11 mouse cellular contexts compared by ENCODE assay signal in genomic region chr4:128716731-128717130, GRCm38 (mm10). TPM values are rescaled to one million over a fixed set of nuclear protein-coding genes. Genes with fewer than 3 reads are reported as not detected.
DNase-seq lines count a peak whose midpoint lies in the region; ATAC-seq and TF ChIP-seq lines count a peak whose summit lies in the region.
"Had no signal": no experiment of that assay in that cellular context is flagged by ENCODE, and none has a peak within 500 bp of the region (broad histone marks: within the 10 kb centered on the region; RNA-seq: fewer than 3 reads in every experiment).

No protein-coding gene starts in this region.

- H3K27ac ChIP-seq in lung, embryonic 14.5 days (ENCODE audit: low read depth) = peak overlapping the region; percentile 88
- H3K27ac ChIP-seq in forebrain, embryonic 16.5 days (ENCODE audit: low read length) = peak overlapping the region; percentile 99
- H3K27ac ChIP-seq in midbrain, embryonic 10.5 days (replicated peaks) = peak overlapping the region; percentile 97
- peak overlapping the region; percentile 67; the same call in 1 of the 2 replicates for H3K27ac ChIP-seq in stomach, postnatal 0 days (replicated peaks)

- no peak overlapping the region for H3K9ac ChIP-seq in lung, embryonic 14.5 days
- H3K9ac ChIP-seq in forebrain, embryonic 16.5 days (replicated peaks; ENCODE audit: low read depth, low read length) = no peak overlapping the region; the same call in 1 of the 2 replicates
- no peak overlapping the region for H3K9ac ChIP-seq in stomach, postnatal 0 days (ENCODE audit: low read length)

- H3K9me3 ChIP-seq in lung, embryonic 14.5 days (ENCODE audit: low read depth, low read length) = no peaks in the 10 kb centered on the region
- no peaks in the 10 kb centered on the region for H3K9me3 ChIP-seq in forebrain, embryonic 16.5 days (ENCODE audit: control insufficient read depth, low read length)
- H3K9me3 ChIP-seq in midbrain, embryonic 10.5 days (replicated peaks) = no peaks in the 10 kb centered on the region
- no peaks in the 10 kb centered on the region for H3K9me3 ChIP-seq in stomach, postnatal 0 days (ENCODE audit: control insufficient read depth, low read length)

- DNase-seq in lung, embryonic 14.5 days = no peak
- no peak for DNase-seq in lung, postnatal 10 days
- DNase-seq in midbrain, embryonic 10.5 days (ENCODE audit: low spot score) = no peak
- no peak for DNase-seq in stomach, postnatal 0 days (ENCODE audit: low spot score)
- DNase-seq in layer of hippocampus, postnatal 36 days = no peak
- no peak for DNase-seq in gastrocnemius, postnatal 25 days
- DNase-seq: kidney, adult 2 months; liver had no signal

- no peak for ATAC-seq in lung, embryonic 14.5 days (ENCODE audit: insufficient read depth)
- ATAC-seq in forebrain, embryonic 16.5 days = no peak
- no peak for ATAC-seq in stomach, postnatal 0 days (ENCODE audit: low FRiP score, low TSS enrichment)
- no peak for ATAC-seq in granulocyte monocyte progenitor cell, adult 5-6 weeks (replicated peaks; ENCODE audit: poor library complexity, severe bottlenecking)

- 43% methylated on average over 9 of the region's 9 CpGs for WGBS in lung, embryonic 14.5 days
- WGBS in forebrain, embryonic 16.5 days = 10% methylated on average over 9 of the region's 9 CpGs
- 45% methylated on average over 9 of the region's 9 CpGs for WGBS in midbrain, embryonic 10.5 days
- 41% methylated on average over 9 of the region's 9 CpGs for WGBS in stomach, postnatal 0 days

- peak overlapping the region; percentile 51; the same call in 1 of the 2 replicates for H3K4me2 ChIP-seq in lung, embryonic 14.5 days
- no peak overlapping the region for H3K4me2 ChIP-seq in forebrain, embryonic 16.5 days (ENCODE audit: low read length)
- H3K4me2 ChIP-seq in stomach, postnatal 0 days (replicated peaks; ENCODE audit: low read depth) = no peak overlapping the region

- H3K27me3 ChIP-seq in lung, embryonic 14.5 days (ENCODE audit: insufficient read depth, low read length) = no peaks in the 10 kb centered on the region
- H3K27me3 ChIP-seq in forebrain, embryonic 16.5 days (replicated peaks; ENCODE audit: control insufficient read depth, insufficient read depth, low read length) = no peaks in the 10 kb centered on the region
- H3K27me3 ChIP-seq in midbrain, embryonic 10.5 days (ENCODE audit: low read depth, poor library complexity, severe bottlenecking) = peaks cover 11% of the 10 kb centered on the region; the same call in 1 of the 2 replicates
- H3K27me3 ChIP-seq in stomach, postnatal 0 days (ENCODE audit: control insufficient read depth, insufficient read depth, low read length) = no peaks in the 10 kb centered on the region

- no peak overlapping the region for H3K4me3 ChIP-seq in lung, embryonic 14.5 days (ENCODE audit: low read depth, low read length)
- H3K4me3 ChIP-seq in forebrain, embryonic 16.5 days (replicated peaks; ENCODE audit: low read length) = no peak overlapping the region
- H3K4me3 ChIP-seq in midbrain, embryonic 10.5 days = peak overlapping the region; percentile 39
- no peak overlapping the region for H3K4me3 ChIP-seq in stomach, postnatal 0 days (ENCODE audit: low read depth, low read length)
- H3K4me3 ChIP-seq: erythroblast, embryonic 14.5 days had no signal

- H3K4me1 ChIP-seq in lung, embryonic 14.5 days (ENCODE audit: insufficient read depth) = peaks cover 39% of the 10 kb centered on the region
- H3K4me1 ChIP-seq in forebrain, embryonic 16.5 days (replicated peaks; ENCODE audit: control insufficient read depth, insufficient read depth, low read length) = peaks cover 70% of the 10 kb centered on the region
- H3K4me1 ChIP-seq in midbrain, embryonic 10.5 days = peaks cover 100% of the 10 kb centered on the region
- H3K4me1 ChIP-seq in stomach, postnatal 0 days (replicated peaks; ENCODE audit: control insufficient read depth, insufficient read depth) = peaks cover 15% of the 10 kb centered on the region

- no peak for TF ChIP-seq CTCF in lung, embryonic 14.5 days (IDR thresholded peaks at IDR 0.05; ENCODE audit: low read depth)
- TF ChIP-seq CTCF in stomach, postnatal 0 days (IDR thresholded peaks at IDR 0.05; ENCODE audit: low read depth) = no peak

- H3K36me3 ChIP-seq in lung, embryonic 14.5 days (ENCODE audit: insufficient read depth) = peaks cover 13% of the 10 kb centered on the region; the same call in 1 of the 2 replicates
- no peaks in the 10 kb centered on the region for H3K36me3 ChIP-seq in forebrain, embryonic 16.5 days (ENCODE audit: control insufficient read depth, insufficient read depth)
- no peaks in the 10 kb centered on the region for H3K36me3 ChIP-seq in midbrain, embryonic 10.5 days
- no peaks in the 10 kb centered on the region for H3K36me3 ChIP-seq in stomach, postnatal 0 days (ENCODE audit: control insufficient read depth, insufficient read depth, low read length)

- no peak for TF ChIP-seq EP300 in stomach, postnatal 0 days (optimal IDR thresholded peaks at IDR 0.05)

RNA-seq across cellular contexts. Expression of gene A3galt2, which starts 38.4 kb away (rescaled TPM):
- polyA plus RNA-seq in lung, embryonic 14.5 days (2014; fragmentation: Nextera tagmentation; extraction: Ambion mirVana) = 0.17 and 0.30 TPM in 2 replicates
- 0.43 and 0.63 TPM in 2 replicates for polyA plus RNA-seq in forebrain, embryonic 16.5 days (2015; fragmentation: Nextera tagmentation; extraction: Ambion mirVana)
- 0.10 and 0.24 TPM in 2 replicates for polyA plus RNA-seq in midbrain, embryonic 10.5 days (2016; fragmentation: Nextera tagmentation; extraction: Ambion mirVana)
- 0.02 TPM in 1 of 2 replicates, not detected in the other for polyA plus RNA-seq in stomach, postnatal 0 days (2015; fragmentation: Nextera tagmentation; extraction: Ambion mirVana)
- total RNA-seq in layer of hippocampus, postnatal 36 days (2021) = under 1 TPM; 0.48 to 0.62 TPM
- total RNA-seq in granulocyte monocyte progenitor cell, adult 5-6 weeks (2014; fragmentation: Nextera tagmentation) = not detected in 2 replicates
- total RNA-seq in granulocyte monocyte progenitor cell, adult 5-6 weeks (2017) = 0.04 TPM in 1 of 2 replicates, not detected in the other
- total RNA-seq in gastrocnemius, postnatal 25 days (2021) = under 1 TPM in 1 of 2 experiments, not detected in 1; 0.13 TPM
- polyA plus RNA-seq: erythroblast, embryonic 14.5 days had no signal
